Mouse (Mus musculus): ENCODE results near the gene Rrbp1.

DNA sequence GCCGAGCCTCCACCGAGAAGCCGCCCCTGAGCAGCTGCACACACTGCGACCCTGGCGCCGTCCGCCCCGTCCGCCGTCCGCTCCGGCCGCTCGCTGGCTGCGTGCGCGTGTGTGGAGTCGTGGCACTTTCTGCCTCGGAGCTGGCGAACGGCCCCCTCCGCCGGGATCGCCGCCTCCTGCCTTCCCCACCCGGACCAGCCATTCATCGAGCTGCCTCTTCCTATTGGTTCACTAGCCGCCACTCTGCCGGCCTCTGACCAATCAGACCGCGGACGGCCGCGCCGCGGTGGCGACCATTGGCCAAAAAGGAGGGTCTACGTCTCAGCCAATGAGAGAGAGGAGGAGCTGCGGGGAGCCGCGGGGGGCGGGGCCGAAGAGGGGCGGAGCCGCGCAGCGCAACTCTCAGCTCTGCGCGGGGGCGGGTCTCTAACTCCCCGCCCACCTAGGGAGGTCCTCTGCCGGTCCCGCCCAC, at the start of gene Rrbp1:
- TF ChIP-seq CTCF (IDR thresholded peaks at IDR 0.05; ENCODE audit: insufficient read depth, low read length) (no peak), POLR2A (IDR thresholded peaks at IDR 0.05; ENCODE audit: borderline replicate concordance, extremely low read depth, low read depth, low read length) (peak; percentile 89)
